Mouse (Mus musculus) large intestine, adult 2 months (tissue): ENCODE results near the gene Gm8251. TPM values are rescaled to one million over a fixed set of nuclear protein-coding genes. Genes with fewer than 3 reads are reported as not detected.

Experiments
- polyA plus RNA-seq: library from polyadenylated mRNA; depleted of rRNA; stranded (reverse); fragments of >200 nt; gene quantifications from 2 replicates; pipeline ENCODE4 v1.2.3, GENCODE M21; 2012; rRNA removed

Gm8251 gene
- polyA plus RNA-seq, 1 experiment, result not detected

Other genes starting within 250 kb of the Gm8251 start
- gene Uxs1, start 234.1 kb downstream of the Gm8251 start, polyA plus RNA-seq, result 7.8 and 9.1 TPM in 2 replicates
- 4.7 and 7.5 TPM in 2 replicates for gene Tpp2, start 128.3 kb downstream of the Gm8251 start, polyA plus RNA-seq
- gene Mettl21c, start 41.9 kb downstream of the Gm8251 start, polyA plus RNA-seq, result not detected in 2 replicates
- gene Tex30, start 40.5 kb upstream of the Gm8251 start, polyA plus RNA-seq, result 10.4 and 11.0 TPM in 2 replicates
- 6.5 and 8.0 TPM in 2 replicates for gene Kdelc1, start 56.9 kb upstream of the Gm8251 start, polyA plus RNA-seq
- gene Bivm, start 57.0 kb upstream of the Gm8251 start, polyA plus RNA-seq, result 3.3 and 6.8 TPM in 2 replicates
- gene Ercc5, start 85.8 kb upstream of the Gm8251 start, polyA plus RNA-seq, result 2.1 and 3.8 TPM in 2 replicates
- gene Mettl21e, start 157.0 kb upstream of the Gm8251 start, polyA plus RNA-seq, result not detected in 2 replicates